Mouse (Mus musculus): Measurements from ENCODE around the gene Sec22c. TPM values are rescaled to one million over a fixed set of nuclear protein-coding genes. Genes with fewer than 3 reads are reported as not detected.

Sec22c gene
- polyA plus RNA-seq, 1 experiment from 2014 or later = 16.1 TPM

Other genes with a start within 250 kb of the Sec22c start
- 65.7 and 70.7 TPM in 2 replicates for gene Cck, start 209.8 kb downstream of the Sec22c start, polyA plus RNA-seq (2015; fragmentation: Nextera tagmentation; extraction: Ambion mirVana)
- not detected in 2 replicates for gene Lyzl4, start 63.4 kb downstream of the Sec22c start, polyA plus RNA-seq (2015; fragmentation: Nextera tagmentation; extraction: Ambion mirVana)
- gene Vipr1, start 62.8 kb downstream of the Sec22c start, polyA plus RNA-seq (2015; fragmentation: Nextera tagmentation; extraction: Ambion mirVana) = 6.8 and 8.9 TPM in 2 replicates
- gene Ss18l2, start 4.8 kb upstream of the Sec22c start, polyA plus RNA-seq (2015; fragmentation: Nextera tagmentation; extraction: Ambion mirVana) = 124 and 144 TPM in 2 replicates
- 44.8 and 46.3 TPM in 2 replicates for gene Nktr, start 13.7 kb upstream of the Sec22c start, polyA plus RNA-seq (2015; fragmentation: Nextera tagmentation; extraction: Ambion mirVana)
- gene Zfp651, start 53.8 kb upstream of the Sec22c start, polyA plus RNA-seq (2015; fragmentation: Nextera tagmentation; extraction: Ambion mirVana) = 4.0 and 4.8 TPM in 2 replicates
- 0.27 and 0.32 TPM in 2 replicates for gene Klhl40, start 72.1 kb upstream of the Sec22c start, polyA plus RNA-seq (2015; fragmentation: Nextera tagmentation; extraction: Ambion mirVana)
- gene Hhatl, start 87.0 kb upstream of the Sec22c start, polyA plus RNA-seq (2015; fragmentation: Nextera tagmentation; extraction: Ambion mirVana) = 1.2 and 2.1 TPM in 2 replicates
- 0.66 and 0.81 TPM in 2 replicates for gene Ccdc13, start 134.0 kb upstream of the Sec22c start, polyA plus RNA-seq (2015; fragmentation: Nextera tagmentation; extraction: Ambion mirVana)
- 149 and 162 TPM in 2 replicates for gene Higd1a, start 152.9 kb upstream of the Sec22c start, polyA plus RNA-seq (2015; fragmentation: Nextera tagmentation; extraction: Ambion mirVana)
- 0.62 and 0.98 TPM in 2 replicates for gene Ackr2, start 192.9 kb upstream of the Sec22c start, polyA plus RNA-seq (2015; fragmentation: Nextera tagmentation; extraction: Ambion mirVana)
- gene Cyp8b1, start 210.8 kb upstream of the Sec22c start, polyA plus RNA-seq (2015; fragmentation: Nextera tagmentation; extraction: Ambion mirVana) = not detected in 2 replicates
- gene Fam198a, start 245.5 kb upstream of the Sec22c start, polyA plus RNA-seq (2015; fragmentation: Nextera tagmentation; extraction: Ambion mirVana) = 2.7 and 3.5 TPM in 2 replicates